Mouse (Mus musculus): Measurements from ENCODE around the gene Abl1. TPM values are rescaled to one million over a fixed set of nuclear protein-coding genes. Genes with fewer than 3 reads are reported as not detected.

Abl1 gene
- polyA plus RNA-seq, 1 experiment from 2014 or later = 31.3 TPM

GRCm38 (mm10) chr2:31802811-31803210 lies 114.6 kb downstream of the Abl1 start:
- no peak overlapping the region for H3K4me2 ChIP-seq (replicated peaks)
- no peak overlapping the region for H3K9ac ChIP-seq
- no peaks in the 10 kb centered on the region for H3K9me3 ChIP-seq
- peaks cover 48% of the 10 kb centered on the region for H3K36me3 ChIP-seq
- ATAC-seq = no peak
- H3K4me1 ChIP-seq (replicated peaks) = no peaks in the 10 kb centered on the region
- no peak overlapping the region for H3K4me3 ChIP-seq (replicated peaks)
- WGBS = 86% methylated on average over 8 of the region's 8 CpGs
- no peaks in the 10 kb centered on the region for H3K27me3 ChIP-seq (replicated peaks)
- H3K27ac ChIP-seq = no peak overlapping the region

GRCm38 (mm10) chr2:31803480-31803879 lies 115.3 kb downstream of the Abl1 start:
- ATAC-seq = no peak
- no peak overlapping the region for H3K4me3 ChIP-seq (replicated peaks)
- no peaks in the 10 kb centered on the region for H3K27me3 ChIP-seq (replicated peaks)
- H3K4me1 ChIP-seq (replicated peaks) = 0 out of 2 replicates have a peak, but pooled peaks cover 2% of the 10 kb centered on the region
- no peak overlapping the region for H3K9ac ChIP-seq
- no peak overlapping the region for H3K27ac ChIP-seq
- no peak overlapping the region for H3K4me2 ChIP-seq (replicated peaks)
- peaks cover 42% of the 10 kb centered on the region for H3K36me3 ChIP-seq
- 50% methylated on average over 14 of the region's 14 CpGs for WGBS
- H3K9me3 ChIP-seq = no peaks in the 10 kb centered on the region

GRCm38 (mm10) chr2:31806639-31807382 lies 118.6 kb downstream of the Abl1 start:
- 54% methylated on average over 9 of the region's 9 CpGs for WGBS
- ATAC-seq = no peak
- Histone ChIP-seq H3K27ac (no peak overlapping the region), H3K9ac (no peak overlapping the region), H3K4me1 (replicated peaks) (peaks cover 4% of the 10 kb centered on the region; the same call in 1 of the 2 replicates), H3K36me3 (peaks cover 17% of the 10 kb centered on the region), H3K4me3 (replicated peaks) (no peak overlapping the region), H3K27me3 (replicated peaks) (no peaks in the 10 kb centered on the region), H3K4me2 (replicated peaks) (no peak overlapping the region), H3K9me3 (no peaks in the 10 kb centered on the region)

GRCm38 (mm10) chr2:31808410-31809357 lies 120.5 kb downstream of the Abl1 start:
- Histone ChIP-seq H3K4me3 (replicated peaks) (no peak overlapping the region), H3K27me3 (replicated peaks) (no peaks in the 10 kb centered on the region), H3K27ac (no peak overlapping the region), H3K36me3 (peaks cover 9% of the 10 kb centered on the region; the same call in 1 of the 2 replicates), H3K4me1 (replicated peaks) (peaks cover 4% of the 10 kb centered on the region; the same call in 1 of the 2 replicates), H3K9ac (no peak overlapping the region), H3K9me3 (no peaks in the 10 kb centered on the region), H3K4me2 (replicated peaks) (no peak overlapping the region)
- ATAC-seq = 0 out of 2 replicates have a peak, but pooled peaks have one; percentile 32
- WGBS = 42% methylated on average over 28 of the region's 28 CpGs

- H3K36me3 ChIP-seq = peaks cover 3% of the 10 kb centered on the region; the same call in 1 of the 2 replicates
- H3K9me3 ChIP-seq = no peaks in the 10 kb centered on the region
- no peak overlapping the region for H3K4me2 ChIP-seq (replicated peaks)
- H3K4me1 ChIP-seq (replicated peaks) = peaks cover 4% of the 10 kb centered on the region; the same call in 1 of the 2 replicates
- ATAC-seq = no peak
- WGBS = 58% methylated on average over 2 of the region's 2 CpGs
- H3K9ac ChIP-seq = no peak overlapping the region
- no peak overlapping the region for H3K27ac ChIP-seq
- H3K4me3 ChIP-seq (replicated peaks) = no peak overlapping the region
- H3K27me3 ChIP-seq (replicated peaks) = no peaks in the 10 kb centered on the region
These were observed 121.2 kb downstream of the Abl1 start for GRCm38 (mm10) chr2:31809358-31809740.

GRCm38 (mm10) chr2:31810444-31810843 lies 122.3 kb downstream of the Abl1 start, which contains the start of gene Qrfp:
Qrfp (minus strand) TSS chr2:31810580.
- H3K4me2 ChIP-seq (replicated peaks) = no peak within 1 kb of the TSS
- H3K9ac ChIP-seq = 0 out of 2 replicates have a peak within 1 kb of the TSS, but pooled peaks have one; percentile 10
- H3K9me3 ChIP-seq = no peaks in the 10 kb centered on the region
- H3K36me3 ChIP-seq = no peaks in the 10 kb centered on the region
- H3K27me3 ChIP-seq (replicated peaks) = 0 out of 2 replicates have a peak, but pooled peaks cover 3% of the 10 kb centered on the region
- 57% methylated on average over 12 of the region's 12 CpGs for WGBS
- peaks cover 4% of the 10 kb centered on the region; the same call in 1 of the 2 replicates for H3K4me1 ChIP-seq (replicated peaks)
- H3K27ac ChIP-seq = no peak within 1 kb of the TSS
- no peak for ATAC-seq
- H3K4me3 ChIP-seq (replicated peaks) = no peak within 1 kb of the TSS

GRCm38 (mm10) chr2:31811086-31811958 lies 123.1 kb downstream of the Abl1 start:
- Histone ChIP-seq H3K4me2 (replicated peaks) (no peak overlapping the region), H3K27me3 (replicated peaks) (0 out of 2 replicates have a peak, but pooled peaks cover 3% of the 10 kb centered on the region), H3K4me1 (replicated peaks) (peaks cover 4% of the 10 kb centered on the region; the same call in 1 of the 2 replicates), H3K36me3 (no peaks in the 10 kb centered on the region), H3K9me3 (no peaks in the 10 kb centered on the region), H3K27ac (no peak overlapping the region), H3K9ac (no peak overlapping the region), H3K4me3 (replicated peaks) (no peak overlapping the region)
- ATAC-seq = no peak
- 80% methylated on average over 14 of the region's 14 CpGs for WGBS

- ATAC-seq = no peak
- H3K27ac ChIP-seq = no peak overlapping the region
- WGBS = 87% methylated on average over 4 of the region's 4 CpGs
- H3K27me3 ChIP-seq (replicated peaks) = 0 out of 2 replicates have a peak, but pooled peaks cover 3% of the 10 kb centered on the region
- H3K36me3 ChIP-seq = no peaks in the 10 kb centered on the region
- H3K9ac ChIP-seq = no peak overlapping the region
- no peak overlapping the region for H3K4me2 ChIP-seq (replicated peaks)
- H3K9me3 ChIP-seq = no peaks in the 10 kb centered on the region
- peaks cover 1% of the 10 kb centered on the region; the same call in 1 of the 2 replicates for H3K4me1 ChIP-seq (replicated peaks)
- H3K4me3 ChIP-seq (replicated peaks) = no peak overlapping the region
These were observed 125.5 kb downstream of the Abl1 start for GRCm38 (mm10) chr2:31813641-31814040.

GRCm38 (mm10) chr2:31814699-31815098 lies 126.5 kb downstream of the Abl1 start:
- Histone ChIP-seq H3K27me3 (replicated peaks) (0 out of 2 replicates have a peak, but pooled peaks cover 6% of the 10 kb centered on the region), H3K27ac (no peak overlapping the region), H3K4me3 (replicated peaks) (no peak overlapping the region), H3K36me3 (no peaks in the 10 kb centered on the region), H3K9ac (no peak overlapping the region), H3K9me3 (no peaks in the 10 kb centered on the region), H3K4me1 (replicated peaks) (no peaks in the 10 kb centered on the region; the same call in 1 of the 2 replicates), H3K4me2 (replicated peaks) (no peak overlapping the region)
- ATAC-seq = no peak
- WGBS = 75% methylated on average over 7 of the region's 7 CpGs

- no peaks in the 10 kb centered on the region for H3K36me3 ChIP-seq
- peak; percentile 57 for ATAC-seq
- no peaks in the 10 kb centered on the region for H3K9me3 ChIP-seq
- no peaks in the 10 kb centered on the region for H3K4me1 ChIP-seq (replicated peaks)
- no peak overlapping the region for H3K27ac ChIP-seq
- no peak overlapping the region for H3K4me2 ChIP-seq (replicated peaks)
- 0 out of 2 replicates have a peak, but pooled peaks cover 6% of the 10 kb centered on the region for H3K27me3 ChIP-seq (replicated peaks)
- H3K4me3 ChIP-seq (replicated peaks) = no peak overlapping the region
- 20% methylated on average over 5 of the region's 5 CpGs for WGBS
- H3K9ac ChIP-seq = no peak overlapping the region
These were observed 127.2 kb downstream of the Abl1 start for GRCm38 (mm10) chr2:31815367-31815766.
